Mouse (Mus musculus) CD4-positive, CD25-positive, alpha-beta regulatory T cell, adult 2 months (primary cell): Measurements from ENCODE around the gene Spata25.
A peak's percentile ranks its signal among the peaks of the same experiment; 100 is the strongest.

ENCODE experiments used
- DNase-seq: peaks from one replicate; pipeline ENCODE4 v3.0.0-alpha.2; 2012; ENCODE audit warnings: low read depth, low spot score

Gene Spata25

GRCm38 (mm10) chr2:164783926-164784581 lies 44.3 kb downstream of the Spata25 start:
- DNase-seq = peak; percentile 50

- no peak for DNase-seq
These were observed 46.5 kb downstream of the Spata25 start for GRCm38 (mm10) chr2:164781876-164782275.

- no peak for DNase-seq
These were observed 48.8 kb downstream of the Spata25 start, which contains the start of gene Tnnc2 for GRCm38 (mm10) chr2:164779481-164780086. TSS of gene Tnnc2 (minus strand) at chr2:164779967.

GRCm38 (mm10) chr2:164778809-164779208 lies 49.5 kb downstream of the Spata25 start:
- DNase-seq = no peak

- no peak for DNase-seq
These were observed 50.4 kb downstream of the Spata25 start for GRCm38 (mm10) chr2:164778015-164778287.

- no peak for DNase-seq
These were observed 50.9 kb downstream of the Spata25 start for GRCm38 (mm10) chr2:164777246-164778014.

GRCm38 (mm10) chr2:164776801-164777200 lies 51.5 kb downstream of the Spata25 start:
- DNase-seq = no peak
